Mouse (Mus musculus): ENCODE results near the gene Ubxn1. TPM values are rescaled to one million over a fixed set of nuclear protein-coding genes. Genes with fewer than 3 reads are reported as not detected.

The Ubxn1 gene
- polyA plus RNA-seq, 1 experiment: 134 TPM

DNA sequence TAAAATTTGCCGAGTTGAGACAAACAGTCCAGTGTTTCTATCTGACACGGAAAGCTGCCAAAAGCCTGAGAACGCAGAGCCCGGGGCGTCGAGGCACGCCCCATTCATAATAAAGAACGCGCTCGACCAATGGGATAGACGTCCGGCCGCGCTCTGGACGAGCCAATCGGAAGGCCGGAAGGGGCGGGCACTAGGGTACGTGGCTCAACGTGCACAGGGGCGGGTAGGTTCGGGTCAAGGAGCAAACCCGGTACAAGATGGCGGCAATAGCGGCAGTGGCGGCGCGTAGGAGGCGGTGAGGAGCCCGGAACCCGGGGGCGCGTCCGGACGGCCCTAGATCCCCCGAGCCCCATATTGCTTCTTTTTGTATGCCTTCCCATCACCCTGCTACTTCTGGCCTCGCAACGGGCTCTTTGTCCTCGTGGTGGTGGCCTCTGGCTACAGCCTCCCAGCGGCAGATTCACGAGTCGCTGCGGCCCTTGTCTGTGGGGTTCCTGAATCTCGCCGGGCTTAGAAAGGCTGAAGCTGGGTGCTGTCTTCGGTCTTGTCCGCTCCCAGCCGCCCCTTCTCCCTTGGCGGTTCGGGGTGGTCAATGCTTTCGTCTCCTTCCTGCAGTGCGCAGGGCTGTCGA is 26.7 kb downstream of the Ubxn1 start, which contains the start of gene Ganab:
TSS of gene Ganab (plus strand) at position 207 of the 631 bp plus-strand sequence.
- peak; percentile 94 to 97 for DNase-seq
- TF ChIP-seq POLR2A (IDR thresholded peaks at IDR 0.05; ENCODE audit: borderline replicate concordance, insufficient read depth, low read length) (peak; percentile 79), CTCF (IDR thresholded peaks at IDR 0.05; ENCODE audit: borderline replicate concordance, insufficient read depth, low read depth, low read length) (peak; percentile 13; the same call in 1 of the 2 replicates)
- Histone ChIP-seq H3K4me1 (ENCODE audit: control insufficient read depth, insufficient read depth, low read length) (peaks cover 4% of the 10 kb centered on the region; the same call in 1 of the 2 replicates), H3K4me3 (replicated peaks; ENCODE audit: insufficient read depth, low read depth, low read length) (peak within 1 kb of the TSS; percentile 97), H3K27me3 (ENCODE audit: control insufficient read depth, insufficient read depth, low read length) (no peaks in the 10 kb centered on the region), H3K27ac (ENCODE audit: insufficient read depth, low read length) (peak within 1 kb of the TSS; percentile 93)
- WGBS: under 1% methylated on average over 53 of the region's 53 CpGs

DNA sequence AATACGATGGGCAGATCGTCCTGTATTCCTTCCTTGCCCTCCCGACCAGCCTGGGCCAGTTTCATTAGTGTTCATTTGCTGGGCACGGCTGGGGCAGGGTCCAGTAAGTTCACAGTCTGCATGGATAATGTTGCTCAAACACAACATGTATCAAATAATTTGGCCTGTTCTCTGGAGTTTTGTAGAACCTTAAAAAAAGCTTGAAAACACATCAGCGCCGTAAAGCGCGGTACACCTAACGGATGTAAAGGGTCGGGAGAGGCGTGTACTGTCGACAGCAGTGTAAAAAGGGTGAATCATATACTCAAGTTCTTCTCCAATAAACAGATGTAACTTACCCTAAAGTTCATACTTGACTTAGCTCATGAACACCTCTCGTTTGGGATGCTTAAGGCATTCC is 27.3 kb downstream of the Ubxn1 start:
- Histone ChIP-seq H3K27me3 (ENCODE audit: control insufficient read depth, insufficient read depth, low read length) (no peaks in the 10 kb centered on the region), H3K27ac (ENCODE audit: insufficient read depth, low read length) (peak overlapping the region; percentile 93), H3K4me1 (ENCODE audit: control insufficient read depth, insufficient read depth, low read length) (peaks cover 4% of the 10 kb centered on the region; the same call in 1 of the 2 replicates), H3K4me3 (replicated peaks; ENCODE audit: insufficient read depth, low read depth, low read length) (peak overlapping the region; percentile 97)
- WGBS: 7% methylated on average over 13 of the region's 13 CpGs
- no peak for TF ChIP-seq CTCF (IDR thresholded peaks at IDR 0.05; ENCODE audit: borderline replicate concordance, insufficient read depth, low read depth, low read length)
- no peak for DNase-seq

DNA sequence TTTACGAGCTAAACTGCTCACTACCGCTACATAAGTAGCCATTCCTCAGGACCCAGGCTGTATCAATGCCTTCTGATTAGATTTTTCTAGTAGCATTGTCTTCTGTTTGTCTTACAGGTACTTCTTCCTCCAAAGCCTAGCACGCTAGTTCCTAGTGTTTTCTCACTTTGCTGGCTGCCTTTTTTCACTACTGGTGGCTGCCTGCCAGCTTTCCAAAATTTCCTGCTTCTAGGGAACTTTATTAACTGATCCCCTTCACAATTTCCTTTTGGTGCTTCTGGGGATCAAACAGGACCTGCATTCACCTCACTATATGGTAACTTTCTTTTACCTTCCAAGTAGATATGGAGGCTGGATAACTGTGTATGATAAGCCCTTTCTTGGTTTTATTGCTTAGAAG is 27.8 kb downstream of the Ubxn1 start:
- H3K27me3 ChIP-seq (ENCODE audit: control insufficient read depth, insufficient read depth, low read length): no peaks in the 10 kb centered on the region
- no peak for DNase-seq
- 41% methylated on average over 3 of the region's 3 CpGs for WGBS
- TF ChIP-seq CTCF (IDR thresholded peaks at IDR 0.05; ENCODE audit: borderline replicate concordance, insufficient read depth, low read depth, low read length): no peak
- TF ChIP-seq POLR2A (IDR thresholded peaks at IDR 0.05; ENCODE audit: borderline replicate concordance, insufficient read depth, low read length): no peak
- H3K27ac ChIP-seq (ENCODE audit: insufficient read depth, low read length): no peak overlapping the region
- H3K4me1 ChIP-seq (ENCODE audit: control insufficient read depth, insufficient read depth, low read length): peaks cover 4% of the 10 kb centered on the region; the same call in 1 of the 2 replicates
- H3K4me3 ChIP-seq (replicated peaks; ENCODE audit: insufficient read depth, low read depth, low read length): no peak overlapping the region

DNA sequence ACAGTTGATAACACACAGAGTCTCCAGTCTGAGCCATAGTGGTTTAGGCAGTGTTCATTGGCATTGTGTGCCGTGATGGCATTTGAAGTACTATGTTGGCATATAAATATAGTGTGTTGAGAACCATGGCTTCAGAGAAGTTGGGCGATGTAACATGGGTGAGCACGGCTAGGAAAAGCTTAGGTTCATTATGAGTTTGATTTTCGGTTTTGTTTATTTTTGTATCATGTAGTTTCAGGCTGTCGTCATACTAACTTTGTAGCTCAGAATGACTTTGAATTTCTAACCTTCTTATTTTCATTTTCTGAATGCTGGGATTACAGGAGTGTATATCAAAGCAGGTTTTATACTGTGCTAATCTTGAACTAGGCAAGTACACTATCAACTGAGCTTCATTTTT is 32.1 kb downstream of the Ubxn1 start:
- Histone ChIP-seq H3K27me3 (ENCODE audit: control insufficient read depth, insufficient read depth, low read length) (no peaks in the 10 kb centered on the region), H3K4me1 (ENCODE audit: control insufficient read depth, insufficient read depth, low read length) (no peaks in the 10 kb centered on the region), H3K4me3 (replicated peaks; ENCODE audit: insufficient read depth, low read depth, low read length) (no peak overlapping the region), H3K27ac (ENCODE audit: insufficient read depth, low read length) (no peak overlapping the region)
- TF ChIP-seq POLR2A (IDR thresholded peaks at IDR 0.05; ENCODE audit: borderline replicate concordance, insufficient read depth, low read length): no peak
- no peak for TF ChIP-seq CTCF (IDR thresholded peaks at IDR 0.05; ENCODE audit: borderline replicate concordance, insufficient read depth, low read depth, low read length)
- WGBS: 95% methylated on average over 5 of the region's 5 CpGs
- no peak for DNase-seq

DNA sequence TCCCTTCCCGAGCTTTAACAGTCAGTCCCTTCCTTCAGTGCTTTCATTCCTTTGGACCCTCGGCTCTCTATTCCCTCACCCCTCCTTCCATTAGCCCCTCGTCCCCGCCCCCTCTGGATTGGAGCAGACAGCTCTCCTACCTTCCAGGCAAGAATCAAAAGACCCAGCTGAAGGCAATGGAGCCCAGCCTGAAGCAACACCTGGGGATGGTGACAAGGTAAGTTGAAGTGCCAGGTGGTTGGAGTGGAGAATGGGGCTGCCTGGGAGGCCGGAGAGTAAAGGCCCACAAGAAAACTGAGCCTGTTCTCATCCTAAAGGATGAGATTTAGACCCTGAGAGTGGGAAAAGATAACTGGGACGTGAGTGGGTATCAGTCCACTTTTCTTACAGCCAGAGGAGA is 37.2 kb downstream of the Ubxn1 start:
- TF ChIP-seq CTCF (IDR thresholded peaks at IDR 0.05; ENCODE audit: borderline replicate concordance, insufficient read depth, low read depth, low read length): no peak
- no peak for DNase-seq
- no peaks in the 10 kb centered on the region for H3K27me3 ChIP-seq (ENCODE audit: control insufficient read depth, insufficient read depth, low read length)
- H3K4me3 ChIP-seq (replicated peaks; ENCODE audit: insufficient read depth, low read depth, low read length): no peak overlapping the region
- H3K4me1 ChIP-seq (ENCODE audit: control insufficient read depth, insufficient read depth, low read length): no peaks in the 10 kb centered on the region
- 92% methylated on average over 6 of the region's 6 CpGs for WGBS
- no peak overlapping the region for H3K27ac ChIP-seq (ENCODE audit: insufficient read depth, low read length)

DNA sequence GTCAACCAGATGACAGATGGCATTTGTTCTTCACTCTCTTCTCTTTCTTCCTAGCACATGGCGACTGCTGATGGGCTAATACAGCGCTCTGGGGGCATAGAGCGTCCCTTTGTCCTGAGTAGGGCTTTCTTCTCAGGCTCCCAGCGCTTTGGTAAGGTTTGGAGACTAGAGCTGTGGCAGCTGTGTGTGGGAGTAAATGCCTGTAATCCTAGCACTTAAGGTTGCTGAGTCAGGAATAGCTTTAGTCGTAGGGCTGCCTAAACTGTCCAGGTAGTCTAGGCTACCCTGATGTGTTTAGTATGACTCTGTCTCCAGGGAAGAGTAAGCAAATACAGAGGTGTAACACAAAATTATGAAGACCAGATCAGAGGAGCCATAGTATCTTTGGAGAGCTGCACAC is 40.5 kb downstream of the Ubxn1 start:
- H3K4me1 ChIP-seq (ENCODE audit: control insufficient read depth, insufficient read depth, low read length): no peaks in the 10 kb centered on the region
- H3K4me3 ChIP-seq (replicated peaks; ENCODE audit: insufficient read depth, low read depth, low read length): no peak overlapping the region
- H3K27ac ChIP-seq (ENCODE audit: insufficient read depth, low read length): no peak overlapping the region
- DNase-seq: no peak
- 85% methylated on average over 5 of the region's 5 CpGs for WGBS
- TF ChIP-seq POLR2A (IDR thresholded peaks at IDR 0.05; ENCODE audit: borderline replicate concordance, insufficient read depth, low read length) (no peak), CTCF (IDR thresholded peaks at IDR 0.05; ENCODE audit: borderline replicate concordance, insufficient read depth, low read depth, low read length) (no peak)
- H3K27me3 ChIP-seq (ENCODE audit: control insufficient read depth, insufficient read depth, low read length): no peaks in the 10 kb centered on the region

DNA sequence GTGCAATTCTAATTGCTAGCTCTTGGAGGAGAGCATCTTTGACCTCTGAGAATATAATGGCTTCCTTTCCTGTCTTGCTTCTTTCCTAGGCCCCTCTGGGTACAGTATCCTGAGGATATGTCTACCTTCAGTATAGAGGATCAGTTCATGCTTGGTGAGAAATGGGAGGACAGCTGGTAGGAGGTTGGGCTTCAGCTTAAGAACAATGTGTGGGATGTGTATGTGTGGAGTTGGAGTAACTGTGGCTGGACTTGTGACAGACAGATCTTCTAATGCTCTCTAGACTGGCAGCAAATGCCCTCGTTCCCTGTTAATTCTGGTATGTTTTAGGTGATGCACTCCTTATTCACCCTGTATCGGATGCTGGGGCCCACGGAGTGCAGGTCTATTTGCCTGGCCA is 42.9 kb downstream of the Ubxn1 start:
- H3K4me1 ChIP-seq (ENCODE audit: control insufficient read depth, insufficient read depth, low read length): no peaks in the 10 kb centered on the region
- DNase-seq: no peak
- H3K4me3 ChIP-seq (replicated peaks; ENCODE audit: insufficient read depth, low read depth, low read length): no peak overlapping the region
- no peaks in the 10 kb centered on the region for H3K27me3 ChIP-seq (ENCODE audit: control insufficient read depth, insufficient read depth, low read length)
- 93% methylated on average over 3 of the region's 3 CpGs for WGBS
- no peak overlapping the region for H3K27ac ChIP-seq (ENCODE audit: insufficient read depth, low read length)
- TF ChIP-seq POLR2A (IDR thresholded peaks at IDR 0.05; ENCODE audit: borderline replicate concordance, insufficient read depth, low read length) (no peak), CTCF (IDR thresholded peaks at IDR 0.05; ENCODE audit: borderline replicate concordance, insufficient read depth, low read depth, low read length) (no peak)

DNA sequence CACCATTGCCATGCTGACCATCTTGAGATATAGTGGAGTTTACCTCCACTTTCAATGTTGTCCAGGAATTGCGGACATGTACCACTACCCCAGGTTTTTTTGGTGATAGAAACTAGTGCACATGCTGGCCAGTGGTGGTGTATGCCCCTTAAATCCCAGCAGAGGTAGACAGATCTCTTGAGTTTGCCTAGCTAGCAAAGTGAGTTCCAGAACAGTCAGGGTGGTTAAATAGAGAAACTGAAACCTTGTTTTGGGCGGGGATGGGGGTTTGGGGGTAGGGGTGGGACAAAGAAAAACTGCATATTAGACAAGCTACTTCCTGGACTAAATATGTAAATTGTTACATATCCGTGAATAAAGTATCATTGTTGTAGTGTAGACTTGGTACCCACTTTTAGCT is 47.7 kb downstream of the Ubxn1 start:
- WGBS: 90% methylated on average over 3 of the region's 3 CpGs
- Histone ChIP-seq H3K4me1 (ENCODE audit: control insufficient read depth, insufficient read depth, low read length) (0 out of 2 replicates have a peak, but pooled peaks cover 3% of the 10 kb centered on the region), H3K4me3 (replicated peaks; ENCODE audit: insufficient read depth, low read depth, low read length) (no peak overlapping the region), H3K27ac (ENCODE audit: insufficient read depth, low read length) (no peak overlapping the region), H3K27me3 (ENCODE audit: control insufficient read depth, insufficient read depth, low read length) (no peaks in the 10 kb centered on the region)
- TF ChIP-seq CTCF (IDR thresholded peaks at IDR 0.05; ENCODE audit: borderline replicate concordance, insufficient read depth, low read depth, low read length) (no peak), POLR2A (IDR thresholded peaks at IDR 0.05; ENCODE audit: borderline replicate concordance, insufficient read depth, low read length) (no peak)
- DNase-seq: no peak
